Mouse (Mus musculus) ES-Bruce4 (cell line): ENCODE measurements at regions not wholly inside any gene's neighbourhood (a gene's known extent, or its start where the extent isn't known, plus 50 kb on each side); places are given as distances from the start of the nearest gene placed in this dataset.
A peak's percentile ranks its signal among the peaks of the same experiment; 100 is the strongest.

Experiments used
- H3K27ac ChIP-seq: 2 replicates; pipeline ENCODE4 v1.5.1; 2012; ENCODE audit warnings: low read length, inconsistent platforms; ENCODE audit not compliant: insufficient read depth
- H3K27me3 ChIP-seq: 2 replicates; pipeline ENCODE4 v1.6.1; 2012; ENCODE audit warnings: mild to moderate bottlenecking, low read length, inconsistent platforms; ENCODE audit not compliant: control insufficient read depth, poor library complexity, insufficient read depth, severe bottlenecking
- H3K36me3 ChIP-seq: 2 replicates; pipeline ENCODE4 v1.6.1; 2012; ENCODE audit warnings: inconsistent platforms, mild to moderate bottlenecking, low read length, moderate library complexity; ENCODE audit not compliant: control insufficient read depth, poor library complexity, insufficient read depth, severe bottlenecking
- H3K4me1 ChIP-seq: one replicate; pipeline ENCODE4 v1.8.1; 2011; ENCODE audit warnings: low read length; ENCODE audit not compliant: control insufficient read depth, insufficient read depth
- H3K4me3 ChIP-seq: 2 replicates; pipeline ENCODE4 v1.5.1; 2011; ENCODE audit warnings: low read depth, mild to moderate bottlenecking, low read length
- H3K9ac ChIP-seq: 2 replicates; pipeline ENCODE4 v1.6.1; 2012; ENCODE audit warnings: low read depth, mild to moderate bottlenecking, inconsistent platforms; ENCODE audit not compliant: poor library complexity, severe bottlenecking
- H3K9me3 ChIP-seq: replicated peaks from 2 replicates; pipeline ENCODE4 v1.6.1; 2012; ENCODE audit warnings: mild to moderate bottlenecking, low read length, inconsistent platforms; ENCODE audit not compliant: control insufficient read depth, poor library complexity, insufficient read depth, severe bottlenecking
- CTCF ChIP-seq: IDR thresholded peaks from one replicate; pipeline ENCODE4 v1.8.1; 2011; ENCODE audit warnings: low read depth, low read length
- EP300 ChIP-seq: IDR thresholded peaks from 2 replicates; pipeline ENCODE4 v1.6.1; 2011; ENCODE audit warnings: low read depth, low read length; ENCODE audit not compliant: insufficient read depth
- POLR2A ChIP-seq: IDR thresholded peaks from one replicate; pipeline ENCODE4 v1.8.1; 2011; ENCODE audit warnings: low read length; ENCODE audit not compliant: insufficient read depth

DNA sequence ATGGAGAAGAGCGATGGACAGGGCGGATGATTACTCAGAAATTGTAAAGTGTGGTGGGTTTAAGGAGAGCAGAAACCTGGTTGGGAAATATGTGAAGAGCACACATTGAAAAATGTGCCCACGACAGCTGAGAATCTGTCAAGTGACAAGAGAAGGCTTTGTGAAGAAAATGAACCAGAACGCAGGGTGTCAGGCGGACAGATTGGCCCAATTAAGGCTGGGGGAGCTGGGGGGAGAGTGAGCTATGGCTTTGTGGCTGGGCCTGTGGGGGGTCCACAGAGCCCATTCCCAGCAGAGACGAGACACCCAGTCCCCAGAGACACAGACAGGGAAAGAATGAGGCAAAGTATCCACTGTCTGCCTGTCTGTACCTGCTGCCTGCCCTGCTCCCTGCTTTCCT is 153.3 kb downstream of the Shq1 start:
- Histone ChIP-seq H3K4me1 (peaks cover 2% of the 10 kb centered on the region), H3K4me3 (no peak overlapping the region), H3K9ac (no peak overlapping the region), H3K36me3 (no peaks in the 10 kb centered on the region), H3K27me3 (no peaks in the 10 kb centered on the region), H3K27ac (no peak overlapping the region), H3K9me3 (no peaks in the 10 kb centered on the region)
- TF ChIP-seq EP300 (no peak), CTCF (no peak), POLR2A (no peak)

DNA sequence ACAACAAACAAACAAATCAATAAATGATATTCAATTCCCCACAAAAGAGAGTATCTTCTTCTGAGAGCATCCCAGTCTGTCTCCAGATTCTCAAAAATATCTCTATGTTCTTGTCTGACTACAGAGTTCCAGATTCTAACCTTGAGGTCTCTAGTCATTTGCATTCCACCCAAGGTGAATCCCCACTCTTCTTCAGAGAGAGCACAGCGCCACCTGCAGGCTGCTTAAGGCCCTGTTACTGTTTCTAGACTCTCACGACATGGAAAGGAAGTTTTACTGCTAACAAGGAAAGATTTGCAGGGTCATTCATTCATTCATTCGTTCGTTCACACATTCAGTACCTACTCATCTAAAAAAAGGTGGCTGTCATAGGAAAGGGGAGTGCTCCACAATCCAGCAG is 158.3 kb downstream of the Shq1 start:
- no peak overlapping the region for H3K27ac ChIP-seq
- H3K4me3 ChIP-seq = no peak overlapping the region
- peaks cover 2% of the 10 kb centered on the region for H3K4me1 ChIP-seq
- H3K36me3 ChIP-seq = no peaks in the 10 kb centered on the region
- H3K9me3 ChIP-seq = peaks cover 3% of the 10 kb centered on the region; the same call in 1 of the 2 replicates
- H3K9ac ChIP-seq = no peak overlapping the region
- no peaks in the 10 kb centered on the region for H3K27me3 ChIP-seq
- TF ChIP-seq CTCF (peak; percentile 48), POLR2A (no peak), EP300 (no peak)

DNA sequence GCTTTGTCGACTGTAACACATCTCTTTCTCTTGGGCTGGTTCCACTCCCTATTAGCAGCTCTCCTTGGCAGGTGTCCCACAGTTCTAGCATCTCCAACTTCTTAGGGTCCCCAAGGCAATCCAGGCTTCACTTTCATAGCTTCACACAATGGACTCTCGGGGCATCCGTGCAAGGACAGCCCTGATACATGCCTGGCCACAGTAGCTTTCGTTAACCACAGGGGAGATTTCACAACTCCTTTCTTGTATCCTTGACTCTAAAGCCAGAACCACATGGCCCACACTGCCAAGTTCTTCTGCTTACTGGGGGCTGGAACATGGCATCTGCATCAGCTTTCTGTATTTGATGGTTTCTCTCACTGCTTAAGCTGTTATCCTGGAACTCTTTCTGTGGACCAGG is 160.3 kb downstream of the Shq1 start:
- Histone ChIP-seq H3K36me3 (no peaks in the 10 kb centered on the region), H3K9me3 (peaks cover 3% of the 10 kb centered on the region; the same call in 1 of the 2 replicates), H3K9ac (no peak overlapping the region), H3K4me1 (peaks cover 2% of the 10 kb centered on the region), H3K27me3 (no peaks in the 10 kb centered on the region), H3K27ac (no peak overlapping the region), H3K4me3 (no peak overlapping the region)
- TF ChIP-seq POLR2A (no peak), CTCF (no peak)

DNA sequence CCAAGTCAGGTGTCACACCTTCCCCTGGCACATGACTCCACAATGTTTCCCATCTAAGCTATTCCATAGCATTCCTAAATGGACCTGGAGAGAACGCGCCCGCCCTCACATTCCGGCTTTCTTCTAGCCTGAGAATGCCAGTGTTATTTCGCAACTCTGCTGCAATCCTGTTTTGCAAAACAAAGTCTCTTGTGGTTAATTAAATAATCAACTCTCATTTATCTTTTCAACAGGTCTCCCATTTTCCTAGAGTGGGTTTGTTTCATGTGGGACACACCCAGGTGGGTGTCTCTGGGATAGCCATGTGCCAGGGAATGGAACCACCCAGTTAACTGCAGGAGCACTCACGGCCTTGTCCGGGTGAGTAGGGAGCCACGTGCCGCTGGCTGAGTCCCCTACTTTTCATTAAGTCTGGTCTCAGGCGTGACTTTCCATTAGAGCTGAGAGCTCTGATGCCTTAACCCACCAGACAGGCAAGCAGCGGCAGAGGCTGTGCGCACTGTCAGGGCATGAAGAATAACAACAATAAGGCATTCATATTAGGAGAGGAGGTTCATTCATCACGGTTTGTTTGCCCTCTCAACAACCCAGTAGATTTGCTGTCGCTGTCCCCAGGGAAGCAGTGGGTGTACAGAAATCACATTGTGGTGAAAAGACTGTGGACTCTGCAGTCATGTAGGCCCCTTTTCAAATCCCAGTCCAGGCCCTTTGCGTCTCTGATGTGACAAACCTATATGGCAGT is 165.3 kb downstream of the Shq1 start:
- H3K27me3 ChIP-seq = no peaks in the 10 kb centered on the region
- no peaks in the 10 kb centered on the region for H3K9me3 ChIP-seq
- no peak overlapping the region for H3K9ac ChIP-seq
- H3K4me1 ChIP-seq = peaks cover 3% of the 10 kb centered on the region
- no peak overlapping the region for H3K27ac ChIP-seq
- no peak overlapping the region for H3K4me3 ChIP-seq
- TF ChIP-seq EP300 = no peak
- TF ChIP-seq POLR2A = no peak
- TF ChIP-seq CTCF = no peak
- H3K36me3 ChIP-seq = no peaks in the 10 kb centered on the region

DNA sequence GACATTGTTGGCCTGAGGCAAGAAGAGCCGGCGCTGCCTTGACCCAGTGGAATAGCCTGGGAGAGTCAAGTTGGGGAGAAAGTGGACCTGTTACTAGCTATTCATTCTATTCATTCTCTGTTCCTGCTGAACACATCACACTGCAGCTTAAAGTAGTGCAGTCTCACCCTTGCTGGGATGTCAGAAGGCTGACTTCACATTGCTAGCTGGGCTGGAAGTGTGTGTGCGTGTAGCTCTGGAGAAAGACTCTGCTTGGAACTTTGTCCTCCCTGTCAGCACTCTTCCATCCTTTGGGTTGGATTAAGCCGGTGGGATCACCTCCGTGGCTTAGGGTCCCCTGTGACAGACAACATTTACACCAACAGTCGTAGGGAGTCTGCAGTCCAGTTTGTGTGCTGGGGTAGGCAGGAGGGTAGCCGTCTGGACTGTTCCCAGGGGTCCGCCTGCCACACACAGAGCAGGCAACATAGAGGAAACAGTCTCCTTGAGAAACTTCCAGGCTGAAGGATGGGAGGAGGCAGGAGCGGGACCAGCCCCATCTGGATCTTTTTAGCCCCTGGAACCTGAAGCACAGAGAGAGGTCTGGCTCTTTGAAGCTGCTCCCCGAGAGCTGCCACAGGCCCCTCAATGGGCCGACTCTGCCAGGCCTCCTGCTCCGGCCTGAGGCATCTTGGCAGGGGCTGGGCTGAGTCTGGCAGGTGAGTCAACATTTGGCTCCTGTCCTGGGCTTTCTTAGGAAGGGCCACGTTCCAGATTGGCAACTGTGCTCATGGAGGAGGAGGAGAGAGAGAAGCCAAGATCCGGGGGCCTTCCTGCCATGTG is 167.8 kb downstream of the Shq1 start:
- no peaks in the 10 kb centered on the region for H3K27me3 ChIP-seq
- H3K9me3 ChIP-seq = no peaks in the 10 kb centered on the region
- H3K36me3 ChIP-seq = no peaks in the 10 kb centered on the region
- no peak overlapping the region for H3K4me3 ChIP-seq
- TF ChIP-seq POLR2A = no peak
- TF ChIP-seq EP300 = no peak
- TF ChIP-seq CTCF = no peak
- no peak overlapping the region for H3K27ac ChIP-seq
- peaks cover 16% of the 10 kb centered on the region for H3K4me1 ChIP-seq
- H3K9ac ChIP-seq = no peak overlapping the region

DNA sequence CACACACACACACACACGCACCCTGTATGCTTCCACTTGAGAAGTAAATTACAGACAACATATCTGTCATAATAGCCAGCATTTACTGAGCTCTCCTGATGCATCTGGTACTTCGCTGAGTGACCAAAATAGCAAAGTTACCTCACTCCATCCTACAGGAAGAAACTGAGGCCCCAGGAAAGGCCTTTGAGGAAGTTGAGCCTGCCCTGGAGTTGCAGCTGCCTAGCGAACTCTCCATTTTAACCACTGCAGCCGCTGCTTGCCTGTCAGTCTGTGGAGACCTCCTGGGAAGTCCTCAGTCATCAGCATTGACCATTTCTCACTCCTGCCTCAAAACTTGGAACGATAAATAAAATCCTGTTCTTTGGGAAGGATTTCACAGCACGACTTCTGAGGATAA is 168.8 kb downstream of the Shq1 start:
- Histone ChIP-seq H3K9me3 (no peaks in the 10 kb centered on the region), H3K4me1 (peaks cover 19% of the 10 kb centered on the region), H3K27me3 (no peaks in the 10 kb centered on the region), H3K27ac (no peak overlapping the region), H3K9ac (no peak overlapping the region), H3K36me3 (no peaks in the 10 kb centered on the region), H3K4me3 (no peak overlapping the region)
- TF ChIP-seq POLR2A (no peak), EP300 (no peak), CTCF (no peak)
